Mouse (Mus musculus): ENCODE measurements around the gene Ica1. TPM values are rescaled to one million over a fixed set of nuclear protein-coding genes. Genes with fewer than 3 reads are reported as not detected.

The Ica1 gene
- total RNA-seq, 2 experiments from 2014 or later = 17.5 to 25.5 TPM

GRCm38 (mm10) chr6:8640863-8641262 is 137.4 kb downstream of the Ica1 start:
- DNase-seq = no peak

GRCm38 (mm10) chr6:8639526-8639925 is 138.8 kb downstream of the Ica1 start:
- no peak for DNase-seq

GRCm38 (mm10) chr6:8638899-8639298 is 139.4 kb downstream of the Ica1 start:
- DNase-seq = no peak

- no peak for DNase-seq
Measured at GRCm38 (mm10) chr6:8638122-8638521, 140.2 kb downstream of the Ica1 start.

GRCm38 (mm10) chr6:8632701-8633100 is 145.6 kb downstream of the Ica1 start:
- no peak for DNase-seq

GRCm38 (mm10) chr6:8631986-8632632 is 146.2 kb downstream of the Ica1 start:
- DNase-seq = no peak

- no peak for DNase-seq
Measured at GRCm38 (mm10) chr6:8631362-8631761, 146.9 kb downstream of the Ica1 start.

- DNase-seq = no peak
Measured at GRCm38 (mm10) chr6:8630531-8630930, 147.8 kb downstream of the Ica1 start.

GRCm38 (mm10) chr6:8628715-8629267 is 149.5 kb downstream of the Ica1 start:
- DNase-seq = no peak

- DNase-seq = no peak
Measured at GRCm38 (mm10) chr6:8628226-8628625, 150.1 kb downstream of the Ica1 start.

GRCm38 (mm10) chr6:8623045-8623444 is 155.2 kb downstream of the Ica1 start:
- no peak for DNase-seq

- no peak for DNase-seq
Measured at GRCm38 (mm10) chr6:8619582-8620350, 158.5 kb downstream of the Ica1 start.

- DNase-seq = no peak
Measured at GRCm38 (mm10) chr6:8617369-8617768, 160.9 kb downstream of the Ica1 start.

- DNase-seq = no peak
Measured at GRCm38 (mm10) chr6:8591665-8592064, 186.6 kb downstream of the Ica1 start.

GRCm38 (mm10) chr6:8583892-8584291 is 194.4 kb downstream of the Ica1 start:
- no peak for DNase-seq

GRCm38 (mm10) chr6:8582377-8582776 is 195.9 kb downstream of the Ica1 start:
- no peak for DNase-seq

Other genes starting within 250 kb of the Ica1 start
- 1 to 10 TPM; 2.0 to 2.7 TPM for gene Nxph1, start 169.9 kb upstream of the Ica1 start, total RNA-seq (2021)

Measured in adrenal gland, postnatal 10 days (tissue).